Comparison of ENCODE assay signal across 8 mouse cellular contexts in genomic region chr2:121456692-121457642, GRCm38 (mm10). TPM values are rescaled to one million over a fixed set of nuclear protein-coding genes. Genes with fewer than 3 reads are reported as not detected.
DNase-seq lines count a peak whose midpoint lies in the region; ATAC-seq and TF ChIP-seq lines count a peak whose summit lies in the region.

Serinc4 (minus strand) TSS chr2:121456781.

- peak within 1 kb of the TSS; percentile 81 for H3K9ac ChIP-seq in CH12.LX (ENCODE audit: insufficient read depth, low read depth)
- peak within 1 kb of the TSS; percentile 80 for H3K9ac ChIP-seq in heart, embryonic 14.5 days (ENCODE audit: low read length)
- H3K9ac ChIP-seq in liver, embryonic 13.5 days: peak within 1 kb of the TSS; percentile 81
- H3K9ac ChIP-seq in stomach, embryonic 14.5 days (replicated peaks; ENCODE audit: low read depth, low read length): peak within 1 kb of the TSS; percentile 41

- 0 out of 2 replicates have a peak, but pooled peaks cover 2% of the 10 kb centered on the region for H3K79me2 ChIP-seq in CH12.LX (replicated peaks; ENCODE audit: control insufficient read depth, extremely low read depth, insufficient read depth, poor library complexity, severe bottlenecking)

- no peaks in the 10 kb centered on the region for H3K9me3 ChIP-seq in CH12.LX (replicated peaks; ENCODE audit: low read length)
- no peaks in the 10 kb centered on the region for H3K9me3 ChIP-seq in heart, embryonic 14.5 days (ENCODE audit: control insufficient read depth, low read length)
- H3K9me3 ChIP-seq in liver, embryonic 13.5 days (replicated peaks): no peaks in the 10 kb centered on the region
- no peaks in the 10 kb centered on the region for H3K9me3 ChIP-seq in stomach, embryonic 14.5 days (ENCODE audit: control insufficient read depth, low read depth, low read length)

- peak; percentile 94 for TF ChIP-seq POLR2A in CH12.LX (IDR thresholded peaks at IDR 0.05; ENCODE audit: low read depth, low read length)

- peak within 1 kb of the TSS; percentile 52 for H3K27ac ChIP-seq in CH12.LX (ENCODE audit: insufficient read depth, low read depth)
- peak within 1 kb of the TSS; percentile 79 to 85 for H3K27ac ChIP-seq in heart, embryonic 14.5 days (replicated peaks in 1 of 2; ENCODE audit: control insufficient read depth in 1 of 2, insufficient read depth in 1 of 2, low read depth in 2 of 2, low read length in 2 of 2)
- peak within 1 kb of the TSS; percentile 89 for H3K27ac ChIP-seq in liver, embryonic 13.5 days
- H3K27ac ChIP-seq in stomach, embryonic 14.5 days (ENCODE audit: low read length): peak within 1 kb of the TSS; percentile 76

- no peak for TF ChIP-seq CTCF in CH12.LX (conservative IDR thresholded peaks at IDR 0.05 in 1 of 2, IDR thresholded peaks at IDR 0.05 in 1 of 2; ENCODE audit: low read depth in 2 of 2, low read length in 2 of 2)

- no peak for TF ChIP-seq RAD21 in CH12.LX (IDR thresholded peaks at IDR 0.05; ENCODE audit: low read depth, low read length)

- no peaks in the 10 kb centered on the region for H3K27me3 ChIP-seq in CH12.LX (replicated peaks)
- H3K27me3 ChIP-seq in heart, embryonic 14.5 days (ENCODE audit: control insufficient read depth, insufficient read depth, low read length): no peaks in the 10 kb centered on the region
- no peaks in the 10 kb centered on the region for H3K27me3 ChIP-seq in liver, embryonic 13.5 days
- no peaks in the 10 kb centered on the region for H3K27me3 ChIP-seq in stomach, embryonic 14.5 days (ENCODE audit: control insufficient read depth, insufficient read depth, low read length)

- peaks cover 0 to 21% of the 10 kb centered on the region in 2 experiments; a peak in 2 of 4 replicates for H3K4me1 ChIP-seq in CH12.LX (ENCODE audit: control insufficient read depth in 1 of 2, insufficient read depth in 2 of 2)
- peaks cover 9 to 32% of the 10 kb centered on the region in 2 experiments for H3K4me1 ChIP-seq in heart, embryonic 14.5 days (ENCODE audit: control insufficient read depth in 2 of 2, insufficient read depth in 2 of 2, low read length in 2 of 2)
- peaks cover 46% of the 10 kb centered on the region for H3K4me1 ChIP-seq in liver, embryonic 13.5 days (replicated peaks)
- peaks cover 12% of the 10 kb centered on the region; the same call in 1 of the 2 replicates for H3K4me1 ChIP-seq in stomach, embryonic 14.5 days (ENCODE audit: control insufficient read depth, insufficient read depth, low read length)

- 3% methylated on average over 41 of the region's 41 CpGs for WGBS in heart, embryonic 14.5 days
- WGBS in liver, embryonic 13.5 days (ENCODE audit: insufficient replicate concordance): 2% methylated on average over 41 of the region's 41 CpGs
- 4% methylated on average over 41 of the region's 41 CpGs for WGBS in stomach, embryonic 14.5 days

- peaks cover 12 to 51% of the 10 kb centered on the region in 2 experiments for H3K36me3 ChIP-seq in CH12.LX (replicated peaks in 1 of 2; ENCODE audit: control insufficient read depth in 1 of 2, insufficient read depth in 1 of 2, low read length in 1 of 2)
- peaks cover 64% of the 10 kb centered on the region for H3K36me3 ChIP-seq in heart, embryonic 14.5 days (ENCODE audit: control insufficient read depth, insufficient read depth, low read length)
- peaks cover 45% of the 10 kb centered on the region for H3K36me3 ChIP-seq in liver, embryonic 13.5 days
- peaks cover 14% of the 10 kb centered on the region for H3K36me3 ChIP-seq in stomach, embryonic 14.5 days (ENCODE audit: control insufficient read depth, insufficient read depth, low read length)

- TF ChIP-seq EP300 in CH12.LX (IDR thresholded peaks at IDR 0.05; ENCODE audit: low read length): no peak

- peak; percentile 76 for ATAC-seq in heart, embryonic 14.5 days (ENCODE audit: insufficient number of reproducible peaks, insufficient read depth, low FRiP score, low read depth)
- ATAC-seq in liver, embryonic 13.5 days (ENCODE audit: low read depth): peak; percentile 95
- ATAC-seq in stomach, embryonic 14.5 days (ENCODE audit: insufficient number of reproducible peaks, insufficient read depth, low FRiP score, low read depth): peak; percentile 91

- DNase-seq in CH12.LX (ENCODE audit: extremely low read depth): peak; percentile 92
- peak; percentile 83 for DNase-seq in c-Kit-positive CD71-negative TER-119-negative erythroid progenitor cells, embryonic 14.5 days (ENCODE audit: low read depth)
- DNase-seq in fibroblast of lung, adult 2 months (ENCODE audit: low read depth): peak; percentile 53
- DNase-seq in kidney, postnatal 14 days: peak; percentile 89
- DNase-seq in liver, embryonic 13.5 days: peak; percentile 87
- DNase-seq in natural killer cell, adult 2 months (ENCODE audit: low spot score in 2 of 2): peak; percentile 83 to 88

- H3K4me3 ChIP-seq in CH12.LX (replicated peaks in 1 of 3; ENCODE audit: low read depth in 2 of 3, low read length in 2 of 3, poor library complexity in 1 of 3): peak within 1 kb of the TSS; percentile 72 to 97 (median 86)
- peak within 1 kb of the TSS; percentile 70 to 83 for H3K4me3 ChIP-seq in heart, embryonic 14.5 days (ENCODE audit: control insufficient read depth in 1 of 2, insufficient read depth in 1 of 2, low read depth in 1 of 2, low read length in 2 of 2)
- H3K4me3 ChIP-seq in liver, embryonic 13.5 days (replicated peaks): peak within 1 kb of the TSS; percentile 76
- peak within 1 kb of the TSS; percentile 70 for H3K4me3 ChIP-seq in stomach, embryonic 14.5 days (ENCODE audit: low read depth, low read length)

- in situ Hi-C loops in CH12.LX (cut with MboI; ENCODE audit: low pct_ligation_motif_present, low pct_unique_long_range_greater_than_20kb, low sequenced_read_pairs): no loop called here

- peak within 1 kb of the TSS; percentile 80 for H3K4me2 ChIP-seq in CH12.LX (ENCODE audit: insufficient read depth, low read depth, poor library complexity, severe bottlenecking)
- peak within 1 kb of the TSS; percentile 66 for H3K4me2 ChIP-seq in heart, embryonic 14.5 days (ENCODE audit: low read length)
- peak within 1 kb of the TSS; percentile 74 for H3K4me2 ChIP-seq in liver, embryonic 13.5 days
- H3K4me2 ChIP-seq in stomach, embryonic 14.5 days (replicated peaks; ENCODE audit: low read depth, low read length): peak within 1 kb of the TSS; percentile 47

- dilution Hi-C loops in CH12.LX (cut with MboI; ENCODE audit: extremely low pct_ligation_motif_present, extremely low pct_unique_long_range_greater_than_20kb, low sequenced_read_pairs): no loop called here

TF ChIP-seq in CH12.LX, 34 proteins besides CTCF, POLR2A, EP300 and RAD21:
- TF ChIP-seq E2F4 (IDR thresholded peaks at IDR 0.05; ENCODE audit: insufficient replicate concordance, low read depth, low read length): 0 out of 2 replicates have a peak, but pooled peaks have one; percentile 5
- no peak for TF ChIP-seq USF2 (conservative IDR thresholded peaks at IDR 0.05; ENCODE audit: low read depth, low read length)
- no peak for TF ChIP-seq ETS1 (conservative IDR thresholded peaks at IDR 0.05; ENCODE audit: low read depth, low read length)
- peak; percentile 88 for TF ChIP-seq NELFE (IDR thresholded peaks at IDR 0.05; ENCODE audit: low read depth, low read length)
- TF ChIP-seq CHD2 (IDR thresholded peaks at IDR 0.05; ENCODE audit: low read length): no peak
- TF ChIP-seq ELF1 (IDR thresholded peaks at IDR 0.05; ENCODE audit: low read depth, low read length): peak; percentile 87
- TF ChIP-seq JUN (IDR thresholded peaks at IDR 0.05; ENCODE audit: insufficient read depth, low read depth, low read length): no peak
- TF ChIP-seq HCFC1 (IDR thresholded peaks at IDR 0.05; ENCODE audit: low read depth, low read length): peak; percentile 78
- 0 out of 2 replicates have a peak, but pooled peaks have one; percentile 16 for TF ChIP-seq KAT2A (IDR thresholded peaks at IDR 0.05; ENCODE audit: insufficient replicate concordance, low read length)
- peak; percentile 74; the same call in 1 of the 2 replicates for TF ChIP-seq TCF12 (IDR thresholded peaks at IDR 0.05; ENCODE audit: low read depth, low read length)
- peak; percentile 89 for TF ChIP-seq MYC (IDR thresholded peaks at IDR 0.05; ENCODE audit: low read depth, low read length)
- TF ChIP-seq MAX (IDR thresholded peaks at IDR 0.05; ENCODE audit: low read length): peak; percentile 89
- TF ChIP-seq ZMIZ1 (IDR thresholded peaks at IDR 0.05; ENCODE audit: low read depth, low read length): peak; percentile 91
- TF ChIP-seq IRF4 (IDR thresholded peaks at IDR 0.05; ENCODE audit: low read depth, low read length): peak; percentile 30; the same call in 1 of the 2 replicates
- peak; percentile 78 for TF ChIP-seq NRF1 (IDR thresholded peaks at IDR 0.05; ENCODE audit: low read depth, low read length)
- peak; percentile 80; the same call in 1 of the 2 replicates for TF ChIP-seq MXI1 (IDR thresholded peaks at IDR 0.05; ENCODE audit: low read depth, low read length)
- peak; percentile 60; the same call in 1 of the 2 replicates for TF ChIP-seq TBP (conservative IDR thresholded peaks at IDR 0.05; ENCODE audit: low read depth, low read length)
- TF ChIP-seq POLR2AphosphoS2 (IDR thresholded peaks at IDR 0.05; ENCODE audit: low read depth, low read length): peak; percentile 89; the same call in 1 of the 2 replicates
- TF ChIP-seq SIN3A (IDR thresholded peaks at IDR 0.05; ENCODE audit: low read length): peak; percentile 81

RNA-seq across cellular contexts. Expression of gene Serinc4, which starts in this region (rescaled TPM):
- total RNA-seq in CH12.LX (2012; rRNA removed) (0.89 and 1.0 TPM in 2 replicates), CH12.LX (2014; rRNA removed) (0.17 TPM in 1 of 2 replicates, not detected in the other)
- 0.29 and 1.2 TPM in 2 replicates for polyA plus RNA-seq in CH12.LX (2012; ENCODE audit: insufficient read length, low read depth)
- polyA plus RNA-seq in heart, embryonic 14.5 days (2014; fragmentation: Nextera tagmentation; extraction: Ambion mirVana): 0.20 and 0.63 TPM in 2 replicates
- 0.07 and 0.08 TPM in 2 replicates for polyA plus RNA-seq in liver, embryonic 13.5 days (2015; fragmentation: Nextera tagmentation; extraction: Ambion mirVana)
- 0.21 and 0.69 TPM in 2 replicates for polyA plus RNA-seq in stomach, embryonic 14.5 days (2014; fragmentation: Nextera tagmentation; extraction: Ambion mirVana)

Comparison
In these comparisons a context has a peak if more than half of its experiments do, and no peak if none do; other contexts are left out.
1. Peak in every context shown above with its lines: DNase-seq, ATAC-seq, H3K4me3 ChIP-seq and H3K27ac ChIP-seq.
2. Peak in ATAC-seq, H3K4me3 ChIP-seq, H3K27ac ChIP-seq, H3K9ac ChIP-seq and H3K4me2 ChIP-seq in heart, embryonic 14.5 days; RNA of the gene not detected or under 1 TPM.
3. Peak in DNase-seq, ATAC-seq, H3K4me3 ChIP-seq, H3K27ac ChIP-seq, H3K9ac ChIP-seq and H3K4me2 ChIP-seq in liver, embryonic 13.5 days; RNA of the gene not detected or under 1 TPM.
4. Peak in ATAC-seq, H3K4me3 ChIP-seq, H3K27ac ChIP-seq, H3K9ac ChIP-seq and H3K4me2 ChIP-seq in stomach, embryonic 14.5 days; RNA of the gene not detected or under 1 TPM.